Mouse (Mus musculus) embryonic facial prominence, embryonic 12.5 days (tissue): ENCODE data around the gene Dnajb2. TPM values are rescaled to one million over a fixed set of nuclear protein-coding genes. Genes with fewer than 3 reads are reported as not detected.

Source experiments
- ATAC-seq: fragments of 200-750 bp; cut with Nextera tagmentation; 2 replicates; pipeline ENCODE4 v1.8.0; 2017; ENCODE audit not compliant: insufficient number of reproducible peaks, insufficient read depth, low FRiP score, low TSS enrichment
- H3K27ac ChIP-seq: fragments of 300-500 bp; sonication (generic); 2 replicates; pipeline ENCODE4 v1.5.1; 2016; ENCODE audit warnings: mild to moderate bottlenecking
- H3K27me3 ChIP-seq: fragments of 300-500 bp; sonication (generic); 2 replicates; pipeline ENCODE4 v1.6.1; 2016; ENCODE audit warnings: mild to moderate bottlenecking, moderate library complexity
- H3K36me3 ChIP-seq: fragments of 300-500 bp; sonication (generic); 2 replicates; pipeline ENCODE4 v1.6.1; 2016; ENCODE audit warnings: mild to moderate bottlenecking
- H3K4me1 ChIP-seq: fragments of 300-500 bp; sonication (generic); 2 replicates; pipeline ENCODE4 v1.6.1; 2016
- H3K4me2 ChIP-seq: fragments of 300-500 bp; sonication (generic); replicated peaks from 2 replicates; pipeline ENCODE4 v1.6.1; 2016; ENCODE audit warnings: mild to moderate bottlenecking, moderate library complexity
- H3K4me3 ChIP-seq: fragments of 300-500 bp; sonication (generic); 2 replicates; pipeline ENCODE4 v1.5.1; 2016; ENCODE audit warnings: mild to moderate bottlenecking
- H3K9ac ChIP-seq: fragments of 300-500 bp; sonication (generic); 2 replicates; pipeline ENCODE4 v1.6.1; 2016; ENCODE audit warnings: mild to moderate bottlenecking, moderate library complexity
- H3K9me3 ChIP-seq: fragments of 300-500 bp; sonication (generic); 2 replicates; pipeline ENCODE4 v1.6.1; 2016; ENCODE audit warnings: mild to moderate bottlenecking, moderate library complexity
- WGBS: fragments of 180-500 bp; shearing (Covaris S2); methylation state at CpG from one replicate; pipeline ENCODE4 v1.1.7; 2016; 5-methylcytosine and 5-hydroxymethylcytosine counted together
- polyA plus RNA-seq: library from polyadenylated mRNA; unstranded; fragments of >200 nt; fragmentation: Nextera tagmentation; extraction: Ambion mirVana; gene quantifications from 2 replicates; pipeline ENCODE4 v1.2.1, GENCODE M21; 2016

The Dnajb2 gene
- polyA plus RNA-seq, 1 experiment from 2014 or later: 45.0 TPM

DNA sequence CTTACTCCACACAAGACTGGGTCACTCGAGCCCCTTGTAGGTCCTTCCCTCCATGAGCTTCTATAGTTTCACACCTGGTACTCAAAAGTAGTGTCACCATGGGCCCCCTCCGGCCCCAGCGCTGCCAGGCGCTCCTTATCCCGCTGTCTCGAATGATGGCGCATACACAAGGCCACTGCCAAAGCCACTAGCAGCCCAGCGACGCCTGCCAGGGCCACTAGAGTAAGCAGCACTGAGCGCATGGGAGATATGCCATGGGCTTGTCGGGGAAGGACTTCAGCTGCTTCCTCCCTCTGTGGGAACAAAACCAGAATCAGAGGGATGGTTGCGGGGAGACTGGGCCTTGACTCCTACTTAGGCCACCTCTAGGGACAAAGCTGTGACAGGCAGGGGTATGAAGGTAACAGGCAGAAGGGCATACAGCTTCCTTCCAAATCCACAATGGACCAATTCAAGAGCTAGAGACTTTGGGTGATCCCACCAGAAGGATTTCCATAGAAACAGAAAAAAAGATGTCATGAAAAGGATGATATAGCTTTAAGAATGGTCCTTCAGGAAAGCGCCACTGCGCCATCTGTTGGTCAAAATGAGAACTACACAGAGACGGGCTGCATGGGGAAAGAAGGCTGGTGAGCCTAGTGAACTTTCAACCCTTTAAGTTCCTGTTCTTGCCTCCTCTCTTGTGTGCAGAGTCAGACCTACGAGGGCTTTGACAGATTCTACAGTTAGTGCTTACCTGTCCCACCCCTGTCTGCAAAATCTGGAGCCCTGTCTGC lies 17.8 kb downstream of the Dnajb2 start:
- Histone ChIP-seq H3K27me3 (peaks cover 15% of the 10 kb centered on the region; the same call in 1 of the 2 replicates), H3K9me3 (no peaks in the 10 kb centered on the region), H3K4me2 (no peak overlapping the region), H3K9ac (no peak overlapping the region), H3K36me3 (no peaks in the 10 kb centered on the region), H3K4me1 (peaks cover 11% of the 10 kb centered on the region; the same call in 1 of the 2 replicates), H3K4me3 (no peak overlapping the region), H3K27ac (no peak overlapping the region)
- ATAC-seq: no peak
- WGBS: 65% methylated on average over 16 of the region's 16 CpGs

DNA sequence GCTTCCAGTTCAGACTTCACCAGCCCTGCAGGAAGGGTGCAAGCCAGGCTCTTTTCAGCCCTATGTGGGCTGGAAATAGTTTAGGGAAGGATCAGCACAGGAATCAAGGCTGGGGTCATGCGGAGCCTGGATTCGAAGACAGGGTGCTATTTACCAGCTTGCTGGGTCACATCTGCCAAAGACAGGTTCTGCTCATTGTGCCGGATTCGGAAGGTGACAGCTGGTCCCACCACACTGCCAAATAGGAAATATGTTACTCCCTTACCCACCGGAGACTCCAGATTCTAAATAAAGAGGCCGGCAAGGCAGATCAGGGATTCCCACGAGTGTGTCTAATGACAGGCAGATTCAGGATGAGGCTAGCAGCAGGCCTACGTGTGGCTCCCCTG lies 18.4 kb downstream of the Dnajb2 start:
- H3K4me1 ChIP-seq: peaks cover 11% of the 10 kb centered on the region; the same call in 1 of the 2 replicates
- no peak overlapping the region for H3K27ac ChIP-seq
- WGBS: 66% methylated on average over 8 of the region's 8 CpGs
- no peak overlapping the region for H3K9ac ChIP-seq
- H3K9me3 ChIP-seq: no peaks in the 10 kb centered on the region
- H3K4me2 ChIP-seq: no peak overlapping the region
- no peak overlapping the region for H3K4me3 ChIP-seq
- no peak for ATAC-seq
- H3K36me3 ChIP-seq: no peaks in the 10 kb centered on the region
- peaks cover 15% of the 10 kb centered on the region; the same call in 1 of the 2 replicates for H3K27me3 ChIP-seq

DNA sequence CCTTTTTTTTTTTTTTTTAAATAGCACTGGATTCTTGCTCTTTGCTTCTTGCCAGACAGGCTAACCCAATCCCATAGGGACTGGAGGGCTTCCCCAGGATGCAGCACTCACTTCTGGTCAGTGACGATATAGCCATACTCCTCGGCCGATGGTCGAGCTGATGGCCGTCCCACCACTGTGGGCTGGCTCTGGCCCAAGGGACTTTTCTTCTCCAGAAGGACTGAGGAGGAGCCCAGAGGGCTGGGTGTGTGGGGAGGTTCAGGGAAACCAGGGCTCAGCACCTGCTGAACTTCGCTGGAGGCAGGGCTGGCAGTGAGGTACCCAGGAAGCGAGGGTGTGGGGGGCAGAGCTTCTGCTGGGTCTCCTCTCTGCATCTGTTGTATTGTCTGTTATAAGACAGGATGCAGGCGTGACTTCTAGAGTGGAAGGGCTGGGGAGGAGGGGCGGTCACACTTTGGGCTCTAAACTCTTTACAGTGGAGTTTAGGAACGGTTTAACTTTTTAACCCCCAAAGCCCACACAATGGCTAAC lies 19.4 kb downstream of the Dnajb2 start:
- Histone ChIP-seq H3K4me2 (no peak overlapping the region), H3K4me1 (peaks cover 9% of the 10 kb centered on the region; the same call in 1 of the 2 replicates), H3K4me3 (no peak overlapping the region), H3K36me3 (no peaks in the 10 kb centered on the region), H3K27me3 (peaks cover 15% of the 10 kb centered on the region; the same call in 1 of the 2 replicates), H3K9me3 (no peaks in the 10 kb centered on the region), H3K9ac (no peak overlapping the region), H3K27ac (no peak overlapping the region)
- 64% methylated on average over 10 of the region's 10 CpGs for WGBS
- no peak for ATAC-seq

DNA sequence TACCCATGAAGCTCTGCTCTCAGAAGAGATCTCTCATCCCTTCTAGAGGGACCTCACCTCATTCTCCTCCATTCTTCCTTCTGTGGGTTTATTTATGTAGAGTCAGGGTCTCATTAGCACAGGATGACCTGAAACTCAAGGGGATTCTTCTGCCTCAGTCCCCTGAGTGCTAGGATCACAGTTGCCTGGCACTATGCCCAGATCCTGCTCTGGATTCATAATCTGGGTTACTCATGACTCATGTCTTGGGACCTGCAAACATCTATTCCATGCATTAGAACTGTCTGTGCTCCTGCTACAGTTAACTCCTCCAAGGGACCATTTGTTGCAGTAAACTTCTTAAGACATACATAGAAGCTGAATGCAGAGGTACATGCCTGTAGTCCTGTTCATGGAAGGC lies 25.1 kb downstream of the Dnajb2 start:
- H3K36me3 ChIP-seq: no peaks in the 10 kb centered on the region
- ATAC-seq: no peak
- no peak overlapping the region for H3K27ac ChIP-seq
- no peak overlapping the region for H3K4me3 ChIP-seq
- no peak overlapping the region for H3K4me2 ChIP-seq
- peaks cover 5% of the 10 kb centered on the region; the same call in 1 of the 2 replicates for H3K4me1 ChIP-seq
- peaks cover 55% of the 10 kb centered on the region for H3K27me3 ChIP-seq
- H3K9me3 ChIP-seq: no peaks in the 10 kb centered on the region
- no peak overlapping the region for H3K9ac ChIP-seq

DNA sequence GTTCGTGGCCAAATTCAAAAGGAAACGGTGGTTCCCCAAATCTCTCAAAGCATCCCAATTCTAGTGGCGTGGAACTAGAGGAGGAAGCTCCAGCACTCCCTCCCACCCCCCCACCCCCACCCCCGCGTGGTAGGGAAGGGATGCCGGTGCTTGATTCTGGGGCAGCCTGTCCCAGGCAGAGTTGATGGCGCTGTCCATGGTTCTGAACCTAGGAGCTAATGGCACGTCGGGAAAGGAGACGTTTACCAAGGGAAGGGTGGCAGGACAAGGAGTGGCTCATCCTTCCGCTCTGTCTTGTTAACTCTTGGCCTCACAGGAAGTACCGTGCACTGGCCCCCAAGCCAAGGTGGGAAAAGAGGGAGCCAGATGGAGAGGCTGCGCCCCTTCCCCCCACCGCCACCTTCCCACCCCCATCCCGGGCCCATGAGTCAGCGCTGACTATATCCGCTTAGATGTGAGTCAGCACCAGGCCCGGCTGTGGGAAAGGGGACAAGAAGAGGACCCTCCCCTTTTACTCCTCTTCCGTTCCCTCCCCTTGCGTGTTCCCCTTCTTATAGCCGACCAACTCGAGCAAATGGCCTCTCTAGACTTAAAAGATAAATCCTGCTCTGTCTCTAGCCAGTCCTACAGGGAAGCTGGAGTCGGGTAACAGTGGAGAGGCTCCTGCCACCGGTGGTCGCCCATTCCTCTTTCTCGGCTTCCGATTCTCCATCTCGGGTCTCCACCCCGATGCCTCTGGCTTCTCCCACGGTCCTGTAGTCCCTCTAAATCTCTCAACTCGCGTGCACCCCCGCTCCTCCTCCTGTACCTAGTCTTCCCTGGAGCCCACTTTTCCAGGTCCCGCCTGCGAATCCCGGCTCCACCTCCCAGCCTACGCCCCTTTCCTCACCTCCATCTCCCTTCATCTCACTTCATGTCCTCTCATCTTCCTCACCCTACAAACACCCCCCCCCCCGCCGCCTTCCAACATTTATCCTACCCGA lies 27.1 kb downstream of the Dnajb2 start:
- Histone ChIP-seq H3K9me3 (no peaks in the 10 kb centered on the region), H3K4me3 (peak overlapping the region; percentile 15; the same call in 1 of the 2 replicates), H3K9ac (no peak overlapping the region), H3K36me3 (no peaks in the 10 kb centered on the region), H3K4me1 (peaks cover 5% of the 10 kb centered on the region; the same call in 1 of the 2 replicates), H3K27ac (no peak overlapping the region), H3K27me3 (peaks cover 48% of the 10 kb centered on the region), H3K4me2 (peak overlapping the region; percentile 39)
- WGBS: 2% methylated on average over 40 of the region's 40 CpGs
- ATAC-seq: 0 out of 2 replicates have a peak, but pooled peaks have one; percentile 28

DNA sequence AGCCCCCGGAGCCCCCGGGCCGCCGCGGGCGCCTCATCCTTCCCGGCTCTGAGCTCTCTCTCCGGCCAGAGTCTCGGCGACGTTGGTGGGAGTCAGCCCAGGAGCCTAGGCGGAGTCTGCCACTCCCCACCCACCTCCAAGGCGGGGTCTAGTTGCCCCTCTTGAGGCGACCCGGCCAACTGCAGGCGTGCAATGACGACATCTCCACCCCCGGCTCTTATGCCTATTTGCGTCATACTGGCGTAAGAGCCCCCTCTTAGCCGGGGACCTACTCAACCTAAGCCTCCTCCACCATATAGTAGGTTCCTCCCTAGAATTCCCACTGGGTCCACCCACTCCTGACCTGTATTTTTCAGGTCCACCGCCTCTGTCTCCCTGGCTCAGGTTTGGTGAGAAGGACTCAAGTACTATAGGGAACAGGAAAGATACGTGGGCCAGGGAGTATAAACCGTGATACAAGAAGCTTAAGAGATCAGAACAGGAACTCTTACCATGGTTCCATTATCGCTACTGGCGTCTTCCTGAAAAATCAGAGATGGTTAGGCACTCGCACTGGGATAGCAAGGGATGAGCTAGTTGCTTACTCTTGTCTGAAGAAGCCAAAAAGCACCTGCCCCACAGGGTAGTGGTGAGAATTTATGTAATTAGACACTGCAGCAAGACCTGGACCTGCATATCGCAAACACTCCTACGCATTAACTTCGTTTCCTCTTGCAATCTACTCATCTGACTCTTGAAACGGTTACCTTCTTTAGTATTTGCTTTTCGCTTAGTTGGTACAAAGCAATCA lies 28.1 kb downstream of the Dnajb2 start, which contains the start of gene Ptprn:
Gene Ptprn (minus strand): TSS at position 412 of the 790 bp plus-strand sequence.
- Histone ChIP-seq H3K4me2 (peak within 1 kb of the TSS; percentile 39), H3K27ac (no peak within 1 kb of the TSS), H3K36me3 (no peaks in the 10 kb centered on the region), H3K9ac (no peak within 1 kb of the TSS), H3K4me1 (peaks cover 5% of the 10 kb centered on the region; the same call in 1 of the 2 replicates), H3K27me3 (peaks cover 49% of the 10 kb centered on the region), H3K9me3 (no peaks in the 10 kb centered on the region), H3K4me3 (peak within 1 kb of the TSS; percentile 15; the same call in 1 of the 2 replicates)
- 11% methylated on average over 32 of the region's 32 CpGs for WGBS
- no peak for ATAC-seq

DNA sequence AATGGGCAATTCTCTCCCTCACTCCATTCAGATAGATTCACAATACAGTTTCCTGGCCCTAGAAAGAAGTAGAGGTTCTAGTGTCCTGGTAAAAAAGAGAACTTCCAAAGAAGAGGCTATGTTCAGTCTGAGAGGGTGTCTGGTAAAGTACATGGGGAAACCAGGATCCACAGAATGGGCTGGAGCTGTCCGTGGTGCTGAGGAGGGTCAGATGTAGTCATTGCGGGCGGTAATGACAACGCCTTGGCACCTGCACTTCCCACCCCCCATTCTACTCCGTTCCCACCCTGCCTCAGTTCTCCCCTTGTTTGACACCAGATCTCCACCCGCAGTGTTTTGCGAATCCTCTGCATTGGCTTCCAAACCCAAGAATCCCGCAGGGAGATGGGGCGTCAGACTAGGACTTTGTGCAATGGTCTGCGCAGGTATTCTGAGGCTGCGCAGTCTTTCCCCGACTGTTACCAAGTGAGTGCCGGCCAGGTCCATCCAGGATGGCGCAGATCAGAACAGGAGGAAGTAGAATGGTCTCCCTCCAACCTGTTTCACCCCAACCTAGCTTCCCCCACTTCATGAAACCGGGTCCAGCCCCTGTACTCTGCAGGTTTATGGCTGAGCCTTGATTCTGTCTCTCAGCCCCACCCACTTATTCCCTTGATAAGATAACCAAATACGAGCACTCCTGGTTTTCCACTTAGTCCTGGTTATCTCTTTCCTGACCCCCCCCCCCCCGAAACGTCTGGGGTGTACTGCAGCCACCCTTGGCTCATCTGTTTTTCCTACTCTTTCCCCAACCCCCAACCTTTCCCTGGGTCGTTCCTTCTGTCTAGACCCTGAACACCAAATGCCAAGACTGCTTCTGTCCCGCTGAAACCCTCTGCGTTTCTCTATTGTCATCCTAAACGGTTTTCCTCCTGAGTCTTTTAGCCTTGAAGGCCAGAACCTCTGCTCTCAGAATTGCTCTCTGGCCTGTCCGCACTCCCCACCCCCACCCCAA lies 41.3 kb downstream of the Dnajb2 start:
- Histone ChIP-seq H3K36me3 (no peaks in the 10 kb centered on the region), H3K27ac (no peak overlapping the region), H3K9ac (no peak overlapping the region), H3K4me1 (no peaks in the 10 kb centered on the region), H3K4me2 (no peak overlapping the region), H3K9me3 (no peaks in the 10 kb centered on the region), H3K27me3 (peaks cover 34% of the 10 kb centered on the region), H3K4me3 (no peak overlapping the region)
- ATAC-seq: no peak
- 5% methylated on average over 23 of the region's 23 CpGs for WGBS

DNA sequence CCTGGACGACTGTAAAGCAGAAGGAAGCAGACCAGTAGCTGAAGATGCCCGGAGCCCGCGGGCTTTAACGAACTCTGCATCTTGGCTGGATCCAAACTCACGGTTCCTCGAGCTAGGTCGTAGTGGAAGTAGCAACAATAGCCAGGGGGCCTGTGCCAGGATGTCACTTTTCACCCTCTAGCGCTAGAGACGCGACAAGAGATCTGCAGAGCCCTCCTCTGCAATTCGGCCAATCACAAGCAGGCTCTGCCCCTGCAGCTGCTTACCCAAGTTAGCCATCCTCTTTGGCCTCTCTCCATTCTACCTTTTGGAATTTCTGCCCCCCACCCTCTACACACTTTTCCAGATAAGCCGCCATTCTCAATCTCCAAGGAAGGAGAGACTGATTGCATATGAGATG lies 42.0 kb downstream of the Dnajb2 start, which contains the start of gene Resp18:
Gene Resp18 (minus strand): TSS at position 188 of the 400 bp plus-strand sequence.
- Histone ChIP-seq H3K4me1 (no peaks in the 10 kb centered on the region), H3K36me3 (no peaks in the 10 kb centered on the region), H3K9me3 (no peaks in the 10 kb centered on the region), H3K27me3 (peaks cover 38% of the 10 kb centered on the region), H3K27ac (no peak within 1 kb of the TSS), H3K4me3 (no peak within 1 kb of the TSS), H3K9ac (no peak within 1 kb of the TSS), H3K4me2 (no peak within 1 kb of the TSS)
- 5% methylated on average over 13 of the region's 13 CpGs for WGBS
- no peak for ATAC-seq

DNA sequence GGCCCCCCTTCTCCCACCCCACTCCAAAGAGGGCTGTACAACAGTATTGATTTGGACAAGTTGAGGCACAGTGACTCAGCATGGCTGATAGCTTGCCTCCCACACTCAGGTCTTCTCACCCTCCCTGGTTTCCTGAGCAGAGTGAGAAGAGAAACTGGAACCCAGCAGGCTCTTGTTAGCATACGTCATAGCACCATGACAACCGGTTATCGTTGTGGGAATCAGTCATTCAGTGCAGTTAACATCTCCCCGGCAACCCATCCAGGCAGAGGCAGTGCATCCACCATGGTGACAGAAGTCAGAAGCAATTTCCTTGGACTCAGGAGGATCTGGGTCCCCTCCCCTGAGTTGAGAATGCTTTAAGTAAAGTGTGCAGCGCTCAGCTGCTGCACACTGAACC lies 46.8 kb downstream of the Dnajb2 start:
- no peak for ATAC-seq
- 86% methylated on average over 5 of the region's 5 CpGs for WGBS
- H3K4me3 ChIP-seq: no peak overlapping the region

DNA sequence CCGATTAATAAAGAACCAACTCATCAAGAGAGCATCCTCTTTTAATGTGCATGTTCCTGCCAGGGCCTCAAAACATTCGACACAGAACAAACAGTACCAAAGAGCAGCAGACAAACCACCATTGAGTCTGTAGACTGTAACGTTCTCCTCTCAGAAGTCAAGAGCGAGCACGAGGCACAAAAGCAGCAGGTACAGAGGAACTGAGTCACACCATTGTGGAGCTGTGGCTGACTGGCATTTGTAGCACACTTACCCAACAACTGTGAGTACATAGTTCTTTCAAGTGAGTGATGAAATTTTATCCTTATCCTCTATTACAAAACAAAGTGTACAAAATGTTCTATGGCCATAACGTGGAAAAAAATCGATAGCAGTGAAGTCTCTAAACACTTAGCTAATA lies 48.7 kb downstream of the Dnajb2 start:
- Histone ChIP-seq H3K9ac (no peak overlapping the region), H3K36me3 (no peaks in the 10 kb centered on the region), H3K4me1 (no peaks in the 10 kb centered on the region), H3K4me2 (no peak overlapping the region), H3K9me3 (no peaks in the 10 kb centered on the region), H3K27ac (no peak overlapping the region), H3K27me3 (0 out of 2 replicates have a peak, but pooled peaks cover 9% of the 10 kb centered on the region), H3K4me3 (no peak overlapping the region)
- 86% methylated on average over 7 of the region's 7 CpGs for WGBS
- ATAC-seq: no peak

More for the DNA sequence above, 46.8 kb downstream of the Dnajb2 start:
- Histone ChIP-seq H3K4me2 (no peak overlapping the region), H3K4me1 (no peaks in the 10 kb centered on the region), H3K9me3 (no peaks in the 10 kb centered on the region), H3K27ac (no peak overlapping the region), H3K36me3 (no peaks in the 10 kb centered on the region), H3K27me3 (peaks cover 21% of the 10 kb centered on the region), H3K9ac (no peak overlapping the region)
